Mouse (Mus musculus) adrenal gland, adult (tissue): ENCODE measurements around the gene Vpreb3.

Experiments
- DNase-seq, 2 experiments: peaks; one replicate each; pipeline ENCODE4 v3.0.0; 2022 to 2023; ENCODE audit warnings: low spot score in 1 of 2; ENCODE audit not compliant: inconsistent age in 2 of 2

Gene Vpreb3

DNA sequence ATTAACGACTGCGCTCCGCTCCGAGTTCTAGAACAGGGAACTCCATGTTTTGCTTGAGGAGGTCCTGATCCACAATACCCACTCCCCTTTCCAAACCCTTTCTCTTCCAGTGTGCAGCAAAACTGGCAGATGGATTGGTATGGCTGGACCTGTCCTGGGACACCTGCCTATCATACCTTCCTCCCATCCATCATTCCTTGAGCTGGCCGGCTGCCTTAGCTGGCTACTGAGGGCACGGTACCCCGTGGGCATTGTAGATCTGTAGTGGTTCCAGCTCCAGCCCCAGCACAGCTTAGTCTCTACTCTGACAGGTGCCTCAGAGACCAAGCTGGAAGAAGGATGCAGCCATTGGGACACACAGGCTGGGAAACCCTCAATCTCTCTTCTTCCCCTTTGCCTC, 11.5 kb upstream of the Vpreb3 start:
- no peak for DNase-seq

DNA sequence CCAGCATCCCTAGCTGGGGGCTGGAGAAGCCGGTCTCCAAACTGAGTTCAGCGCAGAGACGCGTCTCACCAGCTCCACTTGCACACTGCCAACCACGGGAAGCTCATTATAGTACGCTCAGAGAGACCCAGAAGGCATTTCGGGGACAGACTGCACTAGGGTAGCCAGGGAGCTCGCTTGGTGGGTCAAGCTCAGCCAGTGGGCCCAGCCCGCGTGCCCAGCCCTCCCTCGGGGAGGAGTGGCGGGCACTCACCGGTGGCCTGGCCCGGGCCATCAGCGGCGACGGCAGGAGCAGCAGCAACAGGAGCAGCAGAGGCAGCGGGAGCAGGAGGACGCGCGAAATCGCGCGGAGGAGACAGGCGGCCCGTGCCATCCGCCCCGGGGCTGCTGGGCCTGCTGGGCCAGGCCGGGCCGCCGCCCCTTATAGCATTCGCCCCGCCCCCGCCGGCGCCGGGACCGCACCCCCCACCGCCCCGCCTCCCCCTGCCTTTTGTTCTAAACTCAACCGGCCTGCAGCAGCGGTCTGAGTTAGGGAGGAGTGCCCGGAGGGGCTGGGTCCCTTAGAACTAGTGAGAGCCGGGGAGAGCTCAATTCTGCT, 10.7 kb upstream of the Vpreb3 start:
- peak; percentile 69 to 81 for DNase-seq

DNA sequence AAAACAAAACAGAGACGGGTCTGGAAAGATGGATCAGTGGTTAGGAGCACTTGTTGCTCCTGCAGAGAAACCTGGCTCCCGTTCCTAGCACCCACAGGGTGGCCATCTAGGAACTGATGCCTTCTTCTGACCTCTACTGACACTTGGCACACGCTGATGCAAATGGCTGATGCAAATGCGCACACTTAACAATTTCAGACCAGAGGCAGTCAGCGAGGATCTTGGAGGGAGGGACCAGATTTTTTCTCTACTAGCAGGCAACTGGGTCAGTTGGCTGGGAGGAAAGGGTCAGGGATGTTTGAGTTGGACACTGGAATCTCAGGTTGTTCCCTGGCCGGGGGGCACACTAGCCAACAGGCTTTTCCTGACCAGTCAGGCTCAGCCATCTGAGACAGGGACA, 10.0 kb upstream of the Vpreb3 start, which contains the start of gene Chchd10:
Gene Chchd10 (plus strand): TSS at position 240 of the 400 bp plus-strand sequence.
- DNase-seq, result no peak

DNA sequence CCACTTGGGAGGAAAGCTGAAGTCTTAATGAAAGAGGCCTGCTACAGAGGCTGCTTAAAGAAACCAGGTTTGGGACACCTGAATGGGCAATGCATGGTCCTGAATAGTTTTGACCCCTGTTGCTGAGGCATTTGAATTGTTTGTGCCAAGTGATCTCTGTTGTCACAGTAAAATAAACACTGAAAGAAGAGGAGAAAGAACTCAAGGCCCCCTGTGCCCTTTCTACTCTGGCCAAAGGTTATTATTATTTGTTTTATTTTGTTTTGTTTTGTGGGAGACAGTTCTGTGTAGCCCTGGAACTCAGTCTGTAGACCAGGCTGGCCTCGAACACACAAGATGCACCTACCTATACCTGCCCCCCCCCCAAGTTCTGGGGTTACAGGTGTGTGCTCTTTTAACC, 7.9 kb upstream of the Vpreb3 start:
- no peak for DNase-seq

- peak; percentile 88 to 97 for DNase-seq
Observed at GRCm38 (mm10) chr10:75935680-75936541, 6.9 kb upstream of the Vpreb3 start, which contains the start of gene Mmp11. Gene Mmp11 (minus strand): TSS chr10:75936496.

DNA sequence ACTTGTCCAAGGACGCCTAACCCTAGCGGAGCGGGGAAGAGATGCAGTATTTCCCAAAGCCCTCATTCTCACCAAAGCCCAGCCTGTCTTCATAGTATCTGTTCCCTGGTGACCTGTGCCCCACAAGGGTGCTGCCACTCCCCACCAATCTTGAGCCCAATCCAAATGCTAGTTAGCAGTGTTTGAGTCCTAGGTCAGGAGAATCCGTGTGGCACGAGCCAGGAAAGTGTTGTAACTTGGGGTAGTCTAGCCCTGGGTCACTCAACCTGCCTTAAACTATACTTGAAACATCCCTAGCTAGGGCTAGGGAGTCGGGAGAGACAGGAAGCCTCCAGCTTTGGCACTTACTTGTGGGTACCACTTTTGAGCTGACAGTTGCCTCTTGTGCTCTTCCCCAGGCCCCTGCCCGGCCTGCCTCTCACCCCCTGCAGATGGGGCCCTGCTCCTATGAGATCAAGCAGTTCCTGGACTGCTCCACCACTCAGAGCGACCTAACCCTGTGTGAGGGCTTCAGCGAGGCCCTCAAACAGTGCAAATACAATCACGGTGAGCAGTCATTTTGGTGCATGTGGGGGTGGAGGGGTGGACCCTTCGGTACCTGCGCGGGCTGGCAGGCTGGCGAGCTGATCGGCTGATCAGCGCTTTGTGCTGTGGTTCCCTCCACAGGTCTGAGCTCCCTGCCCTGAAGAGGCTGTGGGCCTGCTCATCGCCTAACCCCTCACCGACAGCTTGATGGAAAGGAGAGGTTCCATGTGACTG, 5.8 kb upstream of the Vpreb3 start:
- peak; percentile 50 to 84 for DNase-seq

DNA sequence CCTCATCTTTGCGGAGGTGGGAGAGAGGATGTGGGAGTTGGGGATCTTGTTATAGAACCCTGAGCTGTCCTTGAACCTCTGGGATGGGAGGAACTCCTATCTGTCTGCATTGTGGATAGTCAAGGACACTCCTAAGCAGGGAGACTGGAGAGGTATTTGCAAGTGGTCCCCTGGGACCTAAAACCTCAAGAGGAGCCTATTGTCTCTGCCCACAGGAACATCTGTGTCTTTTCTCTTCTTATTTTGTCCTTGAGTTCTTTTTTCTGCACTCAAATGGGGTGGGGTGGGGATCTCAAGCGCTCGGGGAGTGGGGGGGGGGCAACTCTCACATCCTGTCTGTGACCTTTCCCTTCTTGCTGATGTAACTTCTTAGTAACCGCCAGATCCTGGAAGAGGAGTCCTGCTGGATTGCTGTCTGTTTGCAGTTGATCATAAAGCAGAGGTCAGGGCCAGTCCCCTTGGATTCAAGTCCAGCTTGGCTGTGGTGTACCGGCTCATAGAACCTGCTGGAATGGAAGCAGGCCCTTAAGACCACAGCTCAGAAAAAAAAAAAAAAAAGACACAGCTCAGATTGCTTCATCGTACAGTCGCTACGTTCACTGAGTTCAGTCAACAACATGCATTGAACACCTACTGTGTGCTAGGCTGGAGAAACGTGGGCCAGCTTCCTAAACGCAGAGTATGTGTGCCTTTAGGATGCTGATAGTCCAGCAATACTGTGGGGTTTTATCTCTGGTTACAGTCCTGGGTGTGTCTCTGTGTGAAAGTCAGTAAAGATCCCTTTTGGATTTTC, 4.8 kb upstream of the Vpreb3 start:
- DNase-seq, result peak; percentile 80 to 85

- peak; percentile 52 to 67 for DNase-seq
Observed at GRCm38 (mm10) chr10:75939481-75940234, 3.2 kb upstream of the Vpreb3 start.

- peak in 1 of 2 experiments; percentile 21 for DNase-seq
Observed at GRCm38 (mm10) chr10:75940520-75940919, 2.3 kb upstream of the Vpreb3 start, which contains the start of gene Gm867. Gene Gm867 (minus strand): TSS chr10:75940672.

GRCm38 (mm10) chr10:75941042-75941824, 1.6 kb upstream of the Vpreb3 start:
- DNase-seq, result peak; percentile 11 to 66

GRCm38 (mm10) chr10:75944066-75944772, 1.4 kb downstream of the Vpreb3 start:
- peak; percentile 49 to 86 for DNase-seq

DNA sequence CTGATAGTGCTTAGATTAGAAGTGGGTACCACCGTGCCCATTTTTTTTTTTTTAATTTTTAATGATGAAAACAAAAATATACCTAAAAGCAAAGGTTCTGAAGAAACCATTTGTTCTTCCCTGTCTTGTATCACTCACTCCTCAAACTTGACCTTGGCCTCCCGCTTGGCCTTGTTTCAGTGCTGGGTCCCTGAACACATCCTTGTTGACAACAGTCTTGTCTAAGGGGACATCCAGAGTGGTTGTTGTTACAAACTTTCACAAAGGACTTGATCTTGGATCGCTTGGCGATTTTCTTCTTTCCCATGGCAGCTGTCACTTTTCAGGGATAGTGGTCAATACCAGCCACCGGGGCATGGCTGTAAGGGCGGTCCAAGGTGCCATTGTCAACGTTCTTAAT, 2.4 kb downstream of the Vpreb3 start:
- DNase-seq, result peak; percentile 15 to 47

GRCm38 (mm10) chr10:75945896-75946295, 3.0 kb downstream of the Vpreb3 start:
- DNase-seq, result peak in 1 of 2 experiments; percentile 16

GRCm38 (mm10) chr10:75948079-75948478, 5.2 kb downstream of the Vpreb3 start:
- DNase-seq, result peak in 1 of 2 experiments; percentile 18

- peak; percentile 21 to 56 for DNase-seq
Observed at GRCm38 (mm10) chr10:75949053-75950045, 6.5 kb downstream of the Vpreb3 start.

DNA sequence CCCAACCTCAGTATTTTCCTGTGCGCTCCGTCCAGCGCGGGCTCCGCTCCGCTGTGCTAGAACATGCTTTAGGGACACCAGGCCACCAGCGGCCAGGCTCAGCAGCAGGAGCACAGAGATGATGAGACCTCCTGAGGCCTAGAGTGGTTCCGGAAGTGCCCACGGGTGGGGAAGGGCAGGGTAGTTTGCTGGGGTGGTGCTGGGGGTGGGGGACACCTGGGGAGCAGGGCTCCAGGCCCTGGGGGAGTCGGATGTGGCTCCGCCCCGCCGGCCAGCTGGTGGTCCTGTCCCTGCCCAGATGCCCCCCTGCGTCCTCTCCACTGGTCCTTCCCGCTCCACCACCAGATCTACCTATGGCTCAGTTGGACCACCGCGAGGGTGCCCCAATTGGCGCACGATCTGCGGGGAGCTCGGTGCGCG, 7.9 kb downstream of the Vpreb3 start:
- peak; percentile 51 to 69 for DNase-seq

GRCm38 (mm10) chr10:75951424-75952050, 8.7 kb downstream of the Vpreb3 start:
- DNase-seq, result peak in 1 of 2 experiments; percentile 90
